Mouse (Mus musculus) thymus, adult 2 months (tissue): Measurements from ENCODE around the gene Rnf212. TPM values are rescaled to one million over a fixed set of nuclear protein-coding genes. Genes with fewer than 3 reads are reported as not detected.
"Not testable (repeated sequence)": the region's sequence is repeated elsewhere in the genome, so short reads cannot be mapped to it uniquely, and the experiment has no call there.

Experiments
- DNase-seq: peaks from one replicate; pipeline ENCODE4 v3.0.0; 2021
- H3K27ac ChIP-seq: fragments of 200-500 bp; 2 replicates; pipeline ENCODE4 v1.5.1; 2012; ENCODE audit warnings: low read length, control low read depth; ENCODE audit not compliant: control insufficient read depth, insufficient read depth
- H3K27me3 ChIP-seq: fragments of 200-500 bp; 2 replicates; pipeline ENCODE4 v1.6.1; 2012; ENCODE audit warnings: mild to moderate bottlenecking, low read length, moderate library complexity, mixed read lengths; ENCODE audit not compliant: control insufficient read depth, insufficient read depth
- H3K36me3 ChIP-seq: fragments of 200-500 bp; 2 replicates; pipeline ENCODE4 v1.6.1; 2012; ENCODE audit warnings: mild to moderate bottlenecking, low read length, moderate library complexity; ENCODE audit not compliant: control insufficient read depth, insufficient read depth
- H3K4me1 ChIP-seq: fragments of 200-500 bp; replicated peaks from 2 replicates; pipeline ENCODE4 v1.6.1; 2012; ENCODE audit warnings: low read length; ENCODE audit not compliant: control insufficient read depth, insufficient read depth
- H3K4me3 ChIP-seq: fragments of 200-500 bp; 2 replicates; pipeline ENCODE4 v1.5.1; 2012; ENCODE audit warnings: mild to moderate bottlenecking, low read length, control low read depth, moderate library complexity; ENCODE audit not compliant: control insufficient read depth, insufficient read depth
- CTCF ChIP-seq: fragments of 200-500 bp; IDR thresholded peaks from 2 replicates; pipeline ENCODE4 v1.5.1; 2012; ENCODE audit warnings: mild to moderate bottlenecking, control low read depth, low read length, moderate library complexity, borderline replicate concordance; ENCODE audit not compliant: control insufficient read depth, poor library complexity, insufficient read depth; ENCODE audit errors: extremely low read depth
- POLR2A ChIP-seq: fragments of 200-500 bp; IDR thresholded peaks from 2 replicates; pipeline ENCODE4 v1.6.1; 2012; ENCODE audit warnings: mild to moderate bottlenecking, low read length, control low read depth, moderate library complexity; ENCODE audit not compliant: control insufficient read depth, poor library complexity, insufficient read depth; ENCODE audit errors: extremely low read depth
- WGBS: fragments of 180-500 bp; shearing (Covaris S2); methylation state at CpG from one replicate; pipeline ENCODE4 v1.1.7; 2018; 5-methylcytosine and 5-hydroxymethylcytosine counted together
- polyA plus RNA-seq: library from polyadenylated mRNA; depleted of rRNA; stranded (reverse); fragments of >200 nt; gene quantifications from 2 replicates; pipeline ENCODE4 v1.2.3, GENCODE M21; 2012; rRNA removed

Rnf212 gene
- polyA plus RNA-seq: 0.08 TPM in 1 of 2 replicates, not detected in the other

DNA sequence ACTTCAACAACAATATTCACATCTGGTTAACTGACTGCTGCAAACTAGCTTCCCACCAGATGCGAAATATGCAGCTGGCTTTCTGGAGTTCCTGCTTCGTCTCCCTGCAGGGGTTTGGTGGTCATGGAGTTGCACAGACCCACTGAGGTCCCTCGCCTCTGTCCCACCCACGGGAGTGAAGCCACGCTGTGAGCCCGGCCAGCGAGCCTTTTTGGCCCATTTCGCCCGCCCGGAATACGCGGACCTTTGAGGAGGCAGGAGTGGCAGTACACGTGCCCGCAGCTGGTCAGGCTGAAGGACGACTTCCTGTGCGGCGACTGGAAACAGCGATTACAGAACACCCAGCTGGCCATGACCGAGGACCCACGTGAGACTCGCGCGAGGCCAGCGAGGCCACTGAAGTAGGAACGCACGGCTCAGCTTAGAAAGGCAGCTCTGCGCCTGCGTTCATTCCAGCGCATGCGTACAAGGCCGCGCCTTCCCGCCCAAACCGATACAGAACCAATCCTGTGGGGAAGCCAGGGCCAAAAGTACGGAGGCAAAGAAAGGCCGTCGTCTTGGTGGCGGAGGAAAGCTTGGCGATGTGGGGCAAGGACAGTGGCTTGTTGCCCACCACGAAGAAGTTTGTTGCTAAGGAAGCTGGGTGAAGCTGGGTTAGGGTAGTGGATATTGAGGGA, at the start of gene Rnf212:
Rnf212 (minus strand) TSS at position 353 of the 677 bp plus-strand sequence.
- Histone ChIP-seq H3K27ac (no peak within 1 kb of the TSS), H3K4me3 (no peak within 1 kb of the TSS), H3K36me3 (no peaks in the 10 kb centered on the region), H3K27me3 (no peaks in the 10 kb centered on the region), H3K4me1 (no peaks in the 10 kb centered on the region)
- TF ChIP-seq CTCF: no peak
- no peak for TF ChIP-seq POLR2A
- DNase-seq: no peak
- WGBS: 76% methylated on average over 40 of the region's 40 CpGs

DNA sequence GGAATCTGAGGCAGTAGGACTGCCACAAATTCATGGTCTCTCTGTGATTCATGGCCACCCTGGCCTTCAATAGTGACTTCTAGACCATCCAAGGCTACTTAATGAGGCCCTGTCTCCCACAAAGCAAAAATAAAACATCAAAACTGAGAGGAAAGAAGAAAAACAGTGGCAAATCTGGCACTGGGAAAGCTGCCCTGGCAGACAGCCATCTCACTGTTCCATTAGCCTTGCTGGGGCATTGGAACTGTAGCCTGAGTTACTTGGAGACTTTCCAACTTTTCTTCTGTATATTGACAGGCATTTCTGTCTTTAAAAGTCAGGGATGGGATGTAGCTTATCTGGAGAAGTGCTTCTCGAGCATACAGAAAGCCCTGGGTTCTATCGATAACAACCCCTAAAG, 48.5 kb upstream of the Rnf212 start:
- Histone ChIP-seq H3K36me3 (no peaks in the 10 kb centered on the region), H3K27ac (no peak overlapping the region), H3K27me3 (no peaks in the 10 kb centered on the region), H3K4me3 (no peak overlapping the region), H3K4me1 (no peaks in the 10 kb centered on the region)
- DNase-seq: no peak
- 89% methylated on average over 2 of the region's 2 CpGs for WGBS
- no peak for TF ChIP-seq POLR2A
- TF ChIP-seq CTCF: no peak

GRCm38 (mm10) chr5:108808750-108809149, 34.0 kb upstream of the Rnf212 start, which contains the start of gene Vmn2r8:
TSS of gene Vmn2r8 (minus strand) at chr5:108808850.
- H3K36me3 ChIP-seq, H3K4me3 ChIP-seq, H3K27ac ChIP-seq, DNase-seq, H3K27me3 ChIP-seq, H3K4me1 ChIP-seq: not testable (repeated sequence)
- 78% methylated on average over 2 of the region's 2 CpGs for WGBS

DNA sequence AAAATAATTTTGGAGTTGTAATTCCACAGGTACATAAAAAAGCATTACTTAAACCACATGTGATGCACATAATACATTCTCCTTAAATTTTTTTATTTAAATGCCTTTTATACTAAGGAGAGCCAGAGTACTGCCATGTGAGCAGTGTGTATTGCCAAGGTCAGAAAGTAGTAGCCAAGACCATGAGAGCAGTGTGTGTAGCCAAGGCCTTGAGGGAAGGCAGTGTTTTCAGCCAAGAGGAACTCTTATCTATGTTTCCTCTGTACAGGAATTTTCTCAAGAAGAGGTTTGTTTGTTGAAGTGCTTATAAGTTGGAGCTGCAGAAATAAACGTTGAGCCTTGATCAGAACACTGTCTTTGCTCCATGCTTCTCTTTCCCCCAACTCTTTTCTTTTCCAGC, 28.9 kb upstream of the Rnf212 start:
- H3K27ac ChIP-seq: no peak overlapping the region
- H3K4me3 ChIP-seq: no peak overlapping the region
- no peak for DNase-seq

DNA sequence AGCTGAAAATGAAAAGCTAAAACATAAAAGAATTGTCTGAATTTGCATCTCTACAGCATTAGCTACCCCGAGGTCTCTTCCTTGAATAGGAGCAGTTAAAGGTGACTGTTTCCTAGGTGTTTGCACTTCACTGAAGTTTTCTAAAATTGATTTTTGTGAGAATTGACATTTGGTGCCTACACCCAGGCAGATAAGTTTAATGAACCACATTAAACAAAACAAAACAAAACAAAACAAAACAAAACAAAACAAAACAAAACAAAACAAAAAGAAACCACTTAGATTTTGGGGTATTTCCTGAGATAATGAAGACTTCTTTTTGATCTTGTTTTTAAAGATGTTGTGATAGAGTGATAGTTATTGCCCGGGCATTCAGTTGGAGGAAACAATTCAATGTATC, 20.5 kb upstream of the Rnf212 start, which contains the start of gene Tmed11:
Tmed11 (minus strand) TSS at position 101 of the 400 bp plus-strand sequence.
- DNase-seq, H3K27ac ChIP-seq: not testable (repeated sequence)
- WGBS: 69% methylated on average over 2 of the region's 2 CpGs

More for the DNA sequence above, 28.9 kb upstream of the Rnf212 start:
- no peak for TF ChIP-seq POLR2A
- TF ChIP-seq CTCF: no peak
- no peaks in the 10 kb centered on the region for H3K36me3 ChIP-seq
- H3K27me3 ChIP-seq: no peaks in the 10 kb centered on the region
- H3K4me1 ChIP-seq: no peaks in the 10 kb centered on the region
- 52% methylated on average over 1 of the region's 1 CpGs for WGBS

GRCm38 (mm10) chr5:108790385-108790784, 15.6 kb upstream of the Rnf212 start:
- H3K4me3 ChIP-seq, H3K36me3 ChIP-seq, H3K27me3 ChIP-seq, H3K4me1 ChIP-seq, H3K27ac ChIP-seq: not testable (repeated sequence)
- WGBS: 58% methylated on average over 1 of the region's 1 CpGs
- DNase-seq: peak; percentile 2

More for the DNA sequence above, 20.5 kb upstream of the Rnf212 start, which contains the start of gene Tmed11:
- not testable (repeated sequence) for H3K4me1 ChIP-seq, H3K36me3 ChIP-seq, H3K27me3 ChIP-seq, H3K4me3 ChIP-seq

- H3K36me3 ChIP-seq: no peaks in the 10 kb centered on the region
- no peaks in the 10 kb centered on the region for H3K27me3 ChIP-seq
- H3K4me3 ChIP-seq: no peak overlapping the region
- WGBS: 83% methylated on average over 2 of the region's 2 CpGs
- TF ChIP-seq POLR2A (no peak), CTCF (no peak)
- H3K27ac ChIP-seq: no peak overlapping the region
- no peaks in the 10 kb centered on the region for H3K4me1 ChIP-seq
- no peak for DNase-seq
Observed at GRCm38 (mm10) chr5:108760002-108760401, 14.8 kb downstream of the Rnf212 start.
